Mouse (Mus musculus): ENCODE measurements around the gene Casp3.
"Not testable (repeated sequence)": the region's sequence is repeated elsewhere in the genome, so short reads cannot be mapped to it uniquely, and the experiment has no call there.

Gene Casp3

DNA sequence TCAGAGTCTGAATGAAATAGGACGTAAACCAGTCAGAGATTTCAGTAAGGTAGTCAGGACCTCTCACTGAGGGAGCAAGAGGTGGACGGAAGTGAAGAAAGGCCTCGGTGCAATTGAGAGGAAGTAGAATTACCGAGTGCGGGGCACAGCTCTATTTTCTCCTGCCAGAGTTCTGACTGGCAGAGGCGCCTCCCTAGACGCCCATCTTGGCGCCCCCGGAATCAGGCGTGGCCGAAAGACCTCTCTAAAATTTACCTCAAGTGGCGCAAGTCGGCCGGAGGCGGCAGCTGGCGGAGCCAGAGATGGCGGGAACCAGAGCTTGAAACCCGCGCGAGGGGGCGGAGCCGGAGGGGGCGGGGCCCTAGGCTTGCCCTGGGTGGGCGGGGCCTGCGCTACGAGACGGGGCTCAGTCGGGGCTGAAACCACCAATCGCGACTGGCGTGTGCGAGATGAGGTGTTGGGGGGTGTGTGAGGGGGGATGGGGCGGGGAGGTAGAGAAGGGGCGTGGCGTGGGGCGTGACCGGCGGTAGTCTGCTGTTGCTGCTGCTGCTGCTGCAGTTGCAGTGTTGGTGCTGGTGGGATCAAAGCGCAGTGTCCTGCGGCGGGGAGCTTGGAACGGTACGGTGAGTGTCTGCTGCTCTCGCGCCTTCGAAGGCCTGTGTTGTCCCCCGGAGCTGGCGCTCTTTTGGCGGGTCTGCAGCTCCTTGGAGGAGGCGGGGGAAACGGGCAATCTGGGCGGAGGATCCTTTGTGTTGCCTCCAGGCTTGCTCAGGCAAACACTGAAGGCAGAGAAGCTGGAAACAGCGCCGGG lies at the start of gene Casp3, which contains the start of gene Primpol:
Gene Casp3, plus strand, starts transcription at position 413 of the 811 bp plus-strand sequence.
Gene Primpol, minus strand, starts transcription at position 334 of the 811 bp plus-strand sequence.
- peak; percentile 96 for DNase-seq (ENCODE audit: low spot score in 2 of 2)

DNA sequence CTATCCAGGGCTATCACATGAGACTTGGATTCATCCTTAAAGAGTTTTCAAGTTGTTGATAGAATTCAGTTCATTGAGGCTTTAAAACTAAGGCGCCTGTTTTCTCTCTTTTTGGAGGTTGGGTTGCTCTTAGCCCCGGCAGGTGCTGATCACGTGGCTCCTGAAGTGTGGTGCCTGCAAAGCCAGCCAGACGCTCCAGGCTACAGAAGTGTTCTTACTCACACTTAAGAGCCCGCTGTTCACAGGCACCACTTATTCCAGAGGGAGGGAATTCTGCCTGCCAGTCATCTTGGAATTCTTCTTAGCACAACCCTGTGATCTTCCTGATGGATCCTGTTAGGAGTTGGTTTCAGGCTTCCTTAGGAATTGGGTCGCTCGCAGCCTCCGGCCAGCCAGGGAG lies 49.1 kb upstream of the Casp3 start:
- DNase-seq (ENCODE audit: low spot score in 2 of 2), result no peak

DNA sequence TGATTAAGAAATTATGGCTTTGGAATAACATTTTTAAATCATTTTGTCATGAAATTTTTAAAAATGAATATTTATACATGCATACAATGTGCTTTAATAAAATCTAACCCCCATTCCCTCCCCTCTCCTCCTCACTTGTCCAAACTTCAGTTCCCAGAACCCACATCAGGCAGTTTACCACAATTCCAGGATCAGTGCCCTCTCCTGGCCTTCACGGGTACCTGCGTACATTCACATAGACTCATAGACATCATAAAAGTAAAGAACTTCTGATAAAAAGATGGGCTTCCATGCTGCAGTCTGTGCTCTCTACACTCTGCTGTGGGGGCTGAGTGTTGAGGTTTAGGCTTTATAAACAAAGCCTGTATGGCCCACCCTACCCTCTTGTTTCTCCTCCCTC lies 48.1 kb upstream of the Casp3 start:
- DNase-seq (ENCODE audit: low spot score in 2 of 2), result no peak

DNA sequence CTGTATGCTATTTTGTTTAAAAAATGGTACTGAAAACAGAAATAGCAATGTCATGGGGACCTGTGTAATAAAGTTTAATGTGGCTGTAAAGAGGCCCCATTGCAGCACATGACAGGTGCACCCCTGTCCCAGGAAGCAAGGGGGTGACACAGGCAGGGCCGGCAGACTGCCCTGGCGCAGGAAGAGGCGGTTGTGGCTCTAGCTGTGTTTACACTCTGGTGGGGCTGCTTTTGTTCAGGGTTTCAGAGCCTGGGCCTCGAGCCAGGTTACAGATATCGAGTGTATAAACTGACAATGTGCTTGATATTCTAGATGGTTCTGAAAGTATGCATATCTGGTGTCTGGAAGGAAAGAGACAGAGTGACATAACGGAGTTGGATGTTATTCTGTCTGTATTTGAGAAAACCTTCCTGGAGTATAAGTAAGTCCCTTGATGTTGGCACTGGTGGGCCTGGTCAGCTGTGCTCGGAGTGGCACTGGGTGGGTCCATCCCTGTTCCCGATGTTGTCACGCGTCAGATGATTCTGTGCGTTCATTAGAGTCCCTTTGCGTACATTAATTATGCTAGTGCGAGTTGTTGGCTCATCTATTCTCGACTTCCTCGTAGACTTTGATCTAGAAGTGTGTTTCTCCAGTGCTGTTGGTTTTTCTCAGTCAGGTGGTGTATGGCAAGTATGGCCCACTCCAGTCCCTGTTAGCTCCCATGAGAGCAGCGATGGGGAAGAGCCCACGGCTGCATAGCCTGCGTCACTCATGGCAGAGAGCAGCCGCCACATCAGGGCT lies 47.2 kb upstream of the Casp3 start:
- no peak for DNase-seq (ENCODE audit: low spot score in 2 of 2)

DNA sequence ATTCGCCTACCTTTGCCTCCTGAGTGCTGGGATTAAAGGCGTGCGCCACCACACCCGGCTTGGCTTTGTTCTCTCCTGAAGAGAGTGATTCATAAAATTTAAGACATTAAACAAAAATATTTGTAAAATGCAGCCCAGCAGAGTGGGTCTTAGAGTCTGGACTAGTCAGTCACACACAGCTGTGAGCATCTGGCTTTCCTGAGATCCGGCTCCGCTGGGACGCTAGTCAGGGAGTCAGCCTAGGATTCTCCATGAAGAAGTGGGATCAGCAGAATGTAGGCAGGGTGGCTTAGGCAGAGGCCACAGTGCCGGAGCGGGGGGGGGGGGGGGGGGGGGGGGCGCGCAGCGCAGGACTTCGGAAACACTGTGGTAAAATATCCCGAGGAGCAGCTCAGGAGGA lies 46.4 kb upstream of the Casp3 start:
- no peak for DNase-seq (ENCODE audit: low spot score in 2 of 2)

DNA sequence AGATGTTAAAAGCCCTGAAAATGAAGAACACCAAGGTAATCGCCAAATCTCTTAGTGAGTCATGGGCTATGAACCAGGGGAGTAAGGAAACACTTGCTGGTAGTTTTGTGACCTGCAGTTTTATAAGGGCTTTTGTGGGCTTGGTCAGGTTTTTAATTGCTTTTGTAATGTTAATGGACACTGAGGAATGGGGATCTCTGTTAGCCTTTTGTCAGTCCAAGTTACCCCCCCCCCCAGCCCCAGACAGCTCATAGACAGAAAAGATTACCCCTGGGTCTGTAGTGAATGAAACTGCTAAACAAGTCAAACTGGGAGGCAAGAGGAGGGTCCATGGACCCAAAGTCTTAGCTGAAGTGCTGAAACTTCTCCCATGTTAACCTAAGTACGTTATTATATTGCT lies 43.6 kb upstream of the Casp3 start:
- no peak for DNase-seq (ENCODE audit: low spot score in 2 of 2)

DNA sequence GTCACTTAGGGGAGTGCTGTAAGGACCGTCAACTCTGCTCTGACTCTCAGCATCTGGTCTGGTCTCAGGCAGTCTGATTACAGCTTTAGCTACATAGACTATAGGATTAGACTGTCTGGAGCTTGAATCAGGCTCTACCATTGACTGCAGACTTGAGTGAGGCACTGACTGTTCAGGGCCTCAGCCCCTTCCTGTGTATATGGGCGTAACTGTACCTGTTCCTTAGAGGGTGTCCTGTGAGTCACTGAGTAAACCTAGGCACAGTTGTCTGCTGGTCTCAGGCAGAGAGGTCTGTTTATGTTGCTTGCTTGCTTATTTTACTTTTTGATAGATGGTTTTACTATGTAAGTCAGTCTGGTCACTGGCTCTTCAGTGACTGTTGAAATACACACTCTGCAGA lies 43.1 kb upstream of the Casp3 start:
- DNase-seq (ENCODE audit: low spot score in 2 of 2), result no peak

DNA sequence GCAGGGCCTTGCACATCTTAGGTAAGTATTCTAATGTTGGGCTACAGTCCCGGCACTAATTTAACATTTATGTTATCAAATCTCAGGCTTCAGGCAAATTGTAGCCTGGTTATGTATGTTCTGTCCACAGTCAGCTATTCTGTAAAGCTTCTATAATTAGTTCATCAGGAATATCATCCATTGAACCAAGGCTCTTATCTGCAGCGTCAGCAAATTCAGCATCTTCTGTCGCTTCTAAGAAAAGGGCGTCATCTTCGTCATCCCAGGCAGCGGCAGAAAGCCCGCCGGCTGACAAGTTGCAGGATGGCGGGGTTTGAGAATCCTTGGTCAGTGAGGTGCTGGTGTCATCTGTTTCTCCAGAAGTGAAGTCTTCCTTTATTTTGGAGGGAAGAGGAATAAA lies 38.3 kb upstream of the Casp3 start:
- no peak for DNase-seq (ENCODE audit: low spot score in 2 of 2)

DNA sequence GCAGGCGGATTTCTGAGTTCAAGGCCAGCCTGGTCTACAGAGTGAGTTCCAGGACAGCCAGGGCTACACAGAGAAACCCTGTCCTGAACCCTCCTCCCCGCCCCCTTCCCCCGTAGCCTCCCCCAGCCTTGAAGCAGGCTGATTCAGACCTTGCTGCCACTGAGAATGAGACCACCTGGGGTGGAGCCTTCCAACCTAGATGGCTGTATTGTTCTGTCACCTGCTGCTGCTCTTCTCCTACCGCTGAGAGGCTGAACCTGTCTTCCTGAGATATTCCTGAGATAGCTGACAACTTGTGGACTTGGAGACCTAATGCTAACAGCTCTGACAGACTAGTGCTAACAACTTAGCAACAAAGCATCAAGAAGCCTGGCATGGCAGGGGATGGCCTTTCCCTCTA lies 32.8 kb upstream of the Casp3 start:
- DNase-seq (ENCODE audit: low spot score in 2 of 2), result not testable (repeated sequence)

DNA sequence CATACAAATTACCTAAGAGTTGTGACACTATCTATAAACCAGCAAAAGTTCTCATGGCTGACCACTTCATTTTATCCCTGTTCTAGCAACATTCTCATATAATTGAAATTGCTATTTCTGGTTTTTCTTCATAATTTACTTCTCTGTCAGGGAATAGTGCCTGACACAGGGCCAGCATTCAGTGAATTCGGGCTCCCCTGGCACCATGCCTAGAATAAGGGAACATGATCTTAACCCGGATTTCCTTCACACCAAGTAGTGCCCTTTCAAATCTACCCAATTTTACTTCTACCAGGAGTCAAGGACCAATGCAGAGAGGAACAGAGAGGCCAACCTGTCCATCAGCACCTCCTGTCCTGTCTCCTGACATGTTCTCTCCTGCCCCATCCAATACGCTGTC lies 31.5 kb upstream of the Casp3 start:
- DNase-seq (ENCODE audit: low spot score in 2 of 2), result no peak

DNA sequence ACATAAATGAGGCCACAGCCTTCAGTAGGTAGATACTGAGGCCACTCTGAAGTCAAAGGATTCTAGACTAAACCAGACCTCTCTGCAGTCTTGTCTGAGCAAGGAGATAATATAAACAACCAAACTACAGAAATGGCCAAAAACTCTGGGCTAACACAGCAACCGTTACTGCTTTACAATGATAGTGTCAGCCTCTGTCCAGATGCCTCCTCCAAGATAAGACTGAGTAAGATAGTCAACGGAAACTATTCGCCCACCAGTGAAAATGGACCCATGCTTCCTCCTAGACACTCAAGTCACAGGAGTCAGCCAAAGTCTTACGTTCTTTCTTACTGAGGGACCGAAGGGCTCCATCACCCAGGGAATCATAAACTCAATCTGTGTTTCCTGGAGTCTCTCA lies 29.2 kb upstream of the Casp3 start:
- DNase-seq (ENCODE audit: low spot score in 2 of 2), result no peak

DNA sequence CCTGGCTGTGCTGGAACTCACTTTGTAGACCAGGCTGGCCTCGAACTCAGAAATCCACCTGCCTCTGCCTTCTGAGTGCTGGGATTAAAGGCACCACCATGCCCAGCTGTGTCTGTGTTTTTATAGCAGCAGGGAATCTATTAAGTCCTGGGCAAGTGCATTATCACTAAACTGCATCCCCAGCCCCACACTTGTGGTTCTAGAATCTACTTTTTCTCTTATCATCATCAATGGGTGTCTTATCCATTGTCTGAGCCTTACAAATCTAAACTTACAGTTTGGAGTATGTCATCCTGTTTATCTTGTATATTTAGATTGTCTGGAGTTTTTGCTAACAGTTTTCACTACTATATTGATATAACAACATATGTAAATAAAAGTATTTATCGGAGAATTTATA lies 28.4 kb upstream of the Casp3 start:
- no peak for DNase-seq (ENCODE audit: low spot score in 2 of 2)

DNA sequence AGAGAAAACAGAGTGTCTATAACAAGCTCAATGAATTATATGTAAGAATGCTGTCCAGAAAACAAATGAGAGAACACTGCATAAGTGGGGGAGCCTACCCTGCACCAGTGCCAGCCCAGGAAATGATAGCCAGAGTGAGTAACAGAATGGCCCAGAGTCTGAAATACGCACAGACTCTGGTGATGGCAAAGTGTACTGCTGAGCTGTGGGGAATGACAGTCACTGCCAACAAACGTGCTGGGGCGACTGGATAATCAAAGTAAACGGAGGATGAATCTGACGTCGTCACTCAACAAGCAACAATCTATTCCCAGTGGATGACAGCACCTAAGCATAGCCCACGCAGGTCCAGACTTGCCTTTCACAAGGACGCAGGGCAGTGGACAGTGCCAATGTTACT lies 24.0 kb upstream of the Casp3 start:
- DNase-seq (ENCODE audit: low spot score in 2 of 2), result no peak

DNA sequence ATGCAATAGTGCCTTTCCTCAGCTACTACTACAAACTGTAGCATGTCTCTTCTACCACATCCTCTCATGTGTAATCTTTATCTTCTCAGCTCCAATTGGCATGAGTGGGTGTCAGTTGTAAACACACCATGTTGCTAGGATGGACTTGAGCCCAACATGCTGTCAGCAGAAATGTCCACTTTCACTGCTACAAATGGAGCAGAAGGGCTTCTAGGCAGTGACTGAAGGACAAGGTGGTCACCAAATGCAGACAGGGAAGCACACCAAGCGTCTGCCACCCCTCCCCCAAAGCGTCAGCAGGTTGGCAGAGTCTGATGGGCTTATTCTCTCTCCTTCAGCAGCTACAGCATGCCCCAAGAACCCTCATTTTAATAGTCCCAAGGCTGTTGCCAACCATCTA lies 23.3 kb upstream of the Casp3 start:
- no peak for DNase-seq (ENCODE audit: low spot score in 2 of 2)

DNA sequence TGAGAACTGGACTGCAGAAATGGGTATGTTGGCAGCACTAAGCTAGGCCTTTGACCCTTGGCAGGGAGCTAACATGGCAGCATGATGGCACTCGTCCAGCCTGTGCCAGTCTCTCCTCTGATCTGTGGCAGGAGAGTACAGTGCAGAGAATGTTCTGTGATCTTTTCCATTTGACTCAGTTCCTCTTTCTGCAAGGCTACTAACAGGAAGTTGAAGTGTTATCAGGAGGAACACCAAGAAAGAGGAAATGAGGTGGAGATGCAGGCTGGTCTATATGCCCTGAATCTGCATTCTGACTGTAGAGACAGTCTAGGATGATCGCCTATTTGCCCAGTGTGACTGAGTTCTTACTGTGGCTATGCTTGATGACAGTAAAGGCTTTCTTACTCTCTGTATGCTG lies 21.5 kb upstream of the Casp3 start:
- peak; percentile 34 to 49 for DNase-seq (ENCODE audit: low spot score in 2 of 2)

DNA sequence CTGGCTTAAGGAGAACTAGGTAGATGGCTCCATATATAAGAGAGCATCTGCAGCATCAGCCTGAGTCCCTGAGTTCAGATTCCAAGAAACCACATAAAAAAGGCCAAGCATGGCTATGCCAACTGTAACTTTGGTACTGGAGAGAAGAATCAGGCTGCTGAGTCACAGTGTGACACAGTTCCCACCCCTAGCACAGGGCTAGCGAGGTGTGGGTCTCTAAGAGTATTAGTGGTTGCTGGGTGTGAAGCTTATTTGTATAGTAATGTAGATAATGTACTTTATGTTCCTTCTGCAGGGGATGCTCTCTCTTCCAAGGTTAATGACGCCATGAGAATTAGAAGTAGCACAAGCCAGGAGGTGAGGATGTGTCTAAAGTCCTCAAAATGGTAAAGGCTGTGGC lies 20.6 kb upstream of the Casp3 start:
- DNase-seq (ENCODE audit: low spot score in 2 of 2), result no peak

DNA sequence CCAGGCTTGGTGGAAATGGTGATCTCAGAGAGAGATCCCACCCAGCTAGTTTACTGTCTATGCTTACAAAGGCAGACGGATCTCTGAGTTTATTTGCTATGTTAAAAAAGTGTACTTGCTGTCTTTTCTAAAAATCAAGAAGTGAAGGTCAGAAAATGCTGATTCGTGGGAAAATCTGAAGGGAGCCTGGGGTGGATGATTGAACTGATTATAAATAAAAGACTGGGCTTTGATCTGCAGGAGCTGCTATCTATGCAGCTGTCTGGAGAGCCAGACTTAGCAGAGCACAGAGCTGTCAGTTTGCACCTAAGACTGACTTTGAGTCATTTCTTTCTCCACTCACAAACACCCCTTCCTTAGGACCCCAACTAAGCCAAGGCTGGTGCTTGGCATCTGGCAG lies 19.7 kb upstream of the Casp3 start:
- no peak for DNase-seq (ENCODE audit: low spot score in 2 of 2)

DNA sequence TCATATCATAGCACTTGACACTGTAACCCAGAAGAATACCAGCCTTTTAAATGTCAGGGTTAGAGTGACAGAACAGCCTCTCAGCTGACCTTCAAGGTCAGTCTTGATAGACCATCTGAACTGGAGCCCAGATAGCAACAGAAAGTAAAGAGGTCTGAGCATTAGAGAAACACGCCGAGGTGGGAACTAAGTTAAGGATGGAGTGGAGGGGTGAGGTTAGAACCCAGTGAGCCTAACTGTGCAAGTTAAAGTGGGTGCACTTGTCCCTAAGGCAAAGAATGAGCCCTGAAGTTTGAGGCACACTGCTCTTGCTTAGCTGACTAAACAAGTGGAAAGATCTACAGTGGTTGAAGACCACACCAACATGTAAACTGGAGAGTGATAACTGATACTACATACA lies 19.0 kb upstream of the Casp3 start:
- no peak for DNase-seq (ENCODE audit: low spot score in 2 of 2)

DNA sequence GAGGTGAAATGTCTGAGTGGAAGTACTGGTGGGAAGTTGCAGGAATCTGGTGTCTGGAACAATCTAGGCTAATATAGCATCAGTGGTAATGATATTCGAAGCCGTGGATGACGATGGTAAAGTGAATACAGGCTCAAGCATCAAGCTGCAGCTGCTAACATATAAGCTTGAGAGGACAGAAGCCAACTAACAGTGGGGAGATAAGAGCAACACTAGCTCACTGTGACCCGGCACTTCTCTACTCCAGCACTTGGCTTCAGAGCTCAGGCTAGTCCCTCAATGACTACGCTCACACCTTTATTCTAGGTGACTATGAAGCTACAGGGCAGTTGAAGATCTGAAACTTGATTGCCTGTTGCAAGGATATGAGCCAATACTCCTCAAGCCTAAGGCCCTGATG lies 18.3 kb upstream of the Casp3 start:
- no peak for DNase-seq (ENCODE audit: low spot score in 2 of 2)

DNA sequence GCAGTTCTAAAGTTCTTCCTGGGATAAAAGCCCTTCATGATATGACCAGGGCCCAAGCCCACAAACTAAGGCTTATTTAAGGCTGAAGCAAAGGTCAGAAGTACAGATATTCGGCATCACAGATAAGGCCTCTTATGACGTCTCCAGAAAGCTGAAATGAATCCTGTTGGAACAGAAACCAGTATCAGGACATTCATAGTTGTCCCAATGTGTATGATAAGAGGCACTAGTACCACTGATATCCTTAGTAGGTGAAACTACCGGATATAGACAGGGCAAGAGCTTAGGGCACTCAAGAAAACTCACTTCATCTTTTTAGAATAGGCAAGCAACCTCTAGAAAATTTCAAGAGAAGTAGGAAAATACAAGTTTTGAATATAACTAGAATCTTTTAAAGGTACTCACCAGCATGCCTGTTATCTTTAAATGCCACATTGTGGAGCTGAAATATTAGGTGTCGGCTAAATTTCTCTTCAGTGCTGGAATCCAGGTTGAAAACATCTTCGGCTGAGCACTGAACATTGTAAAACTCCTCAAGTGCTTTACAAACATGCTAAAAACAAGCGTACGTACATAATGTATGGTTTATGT lies 17.7 kb upstream of the Casp3 start:
- no peak for DNase-seq (ENCODE audit: low spot score in 2 of 2)

DNA sequence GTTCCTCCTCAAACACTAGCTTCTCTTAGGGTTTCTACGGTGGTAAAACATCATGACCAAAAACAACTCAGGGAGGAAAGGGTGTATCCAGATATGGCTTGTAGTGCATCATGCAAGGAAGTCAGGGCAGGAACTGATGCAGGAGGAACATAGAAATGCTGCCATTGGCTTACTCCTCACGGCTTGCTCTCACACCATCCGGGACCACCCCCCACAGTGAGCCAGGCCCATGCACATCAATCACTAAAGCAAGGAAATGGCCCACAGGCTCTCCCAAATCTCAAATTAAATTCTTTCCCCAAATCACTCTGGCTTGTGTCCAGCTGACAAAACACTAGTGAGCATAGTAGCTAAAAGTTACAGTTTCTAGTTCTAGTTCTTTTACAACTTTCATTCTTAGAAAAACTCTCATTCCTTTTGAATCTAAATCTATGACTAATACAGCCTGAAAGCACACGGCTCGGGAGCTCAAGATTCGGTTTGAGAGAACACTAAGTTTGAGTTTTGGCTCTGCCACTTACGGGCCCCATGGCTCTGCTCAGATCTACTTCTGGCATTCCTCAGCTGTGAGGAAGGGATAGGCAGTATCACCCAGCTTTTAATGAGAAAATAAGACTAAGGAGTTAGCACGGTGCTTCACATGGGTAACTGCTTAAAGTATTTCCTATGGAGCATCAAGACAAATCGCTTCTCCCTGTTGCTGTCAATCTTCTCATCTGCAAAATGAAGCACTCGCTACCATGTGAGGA lies 16.0 kb upstream of the Casp3 start:
- DNase-seq (ENCODE audit: low spot score in 2 of 2), result no peak

DNA sequence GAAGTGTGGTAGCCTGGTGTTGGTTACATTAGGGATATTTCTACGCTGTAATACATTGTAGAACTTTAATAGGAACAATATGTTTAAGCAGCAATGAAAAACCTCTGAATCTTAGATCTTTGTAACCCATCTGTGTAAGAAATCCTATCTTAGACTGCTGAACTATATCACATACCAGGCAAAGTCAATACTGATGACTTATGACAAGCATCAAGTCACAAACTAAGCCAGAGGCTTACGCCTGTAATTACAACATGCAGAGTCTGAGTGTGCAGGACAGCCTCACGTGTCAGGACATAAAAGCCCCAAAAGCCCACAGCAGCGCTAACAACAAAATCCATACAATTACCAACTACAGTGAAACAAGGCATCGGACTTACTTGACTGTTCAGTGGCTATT lies 13.5 kb upstream of the Casp3 start:
- DNase-seq (ENCODE audit: low spot score in 2 of 2), result no peak
